Mouse (Mus musculus) CD8-positive naive resting alpha-beta T cell, adult 2 months (primary cell): ENCODE results near the gene Dnaaf1.

Experiments
- DNase-seq, 2 experiments: peaks; one replicate each; pipeline ENCODE4 v3.0.0; 2022; ENCODE audit warnings: low read depth in 2 of 2, low spot score in 2 of 2

Gene Dnaaf1

DNA sequence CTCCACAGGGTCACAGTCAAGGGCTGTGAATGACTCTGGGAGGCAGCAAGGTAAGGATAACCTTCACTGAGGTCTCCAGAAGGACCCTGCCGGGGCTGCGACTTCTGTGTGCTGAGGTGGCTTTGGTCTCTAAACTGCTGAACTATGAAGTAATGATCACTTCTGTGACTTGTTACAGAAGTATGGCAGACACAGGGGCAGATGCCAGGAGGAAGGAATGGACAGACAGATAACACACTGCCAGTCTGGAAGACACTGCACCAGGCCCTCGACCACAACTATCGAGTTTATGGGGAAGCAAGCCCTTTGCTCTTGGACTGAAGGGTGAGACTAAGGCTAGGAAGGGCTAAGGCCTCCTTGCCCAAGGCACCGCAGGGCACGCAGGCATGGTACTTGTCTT lies 3.9 kb upstream of the Dnaaf1 start:
- no peak for DNase-seq

DNA sequence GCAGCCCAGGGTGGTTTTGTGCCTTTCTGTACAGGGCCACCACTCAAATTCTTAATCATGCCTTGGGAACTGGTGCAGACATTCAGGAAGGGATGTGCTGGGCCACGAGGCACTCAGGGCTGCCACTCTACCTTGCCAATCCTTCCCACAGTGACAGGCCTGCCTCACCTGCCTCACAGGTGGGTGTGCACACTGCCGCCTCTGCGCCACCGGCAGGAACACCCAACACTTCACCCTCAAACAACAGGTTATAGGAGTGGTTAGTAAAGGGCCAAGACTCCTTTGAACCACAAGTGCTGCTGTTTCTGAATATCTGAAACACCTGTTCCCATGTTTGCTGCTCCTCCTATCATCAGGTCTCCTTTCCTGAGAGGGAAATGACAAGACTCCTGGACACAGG lies 2.6 kb upstream of the Dnaaf1 start:
- no peak for DNase-seq

DNA sequence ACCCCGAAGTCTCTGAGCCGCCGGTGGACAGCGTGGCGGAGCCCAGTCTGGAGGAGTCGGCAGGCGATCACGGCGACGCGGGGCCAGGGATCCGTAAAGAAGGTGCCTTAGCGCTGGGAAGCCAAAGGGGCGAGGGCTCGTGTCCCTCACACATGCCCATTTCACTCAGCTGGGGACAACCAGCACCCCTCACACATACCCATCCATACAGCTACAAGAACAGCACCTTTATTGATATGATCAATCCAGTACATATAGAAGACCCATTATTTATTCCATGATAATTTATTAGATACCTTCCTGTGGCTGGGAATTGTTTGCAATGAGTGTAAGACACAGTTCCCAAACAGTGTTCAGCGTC lies 311 bp downstream of the Dnaaf1 start:
- no peak for DNase-seq

DNA sequence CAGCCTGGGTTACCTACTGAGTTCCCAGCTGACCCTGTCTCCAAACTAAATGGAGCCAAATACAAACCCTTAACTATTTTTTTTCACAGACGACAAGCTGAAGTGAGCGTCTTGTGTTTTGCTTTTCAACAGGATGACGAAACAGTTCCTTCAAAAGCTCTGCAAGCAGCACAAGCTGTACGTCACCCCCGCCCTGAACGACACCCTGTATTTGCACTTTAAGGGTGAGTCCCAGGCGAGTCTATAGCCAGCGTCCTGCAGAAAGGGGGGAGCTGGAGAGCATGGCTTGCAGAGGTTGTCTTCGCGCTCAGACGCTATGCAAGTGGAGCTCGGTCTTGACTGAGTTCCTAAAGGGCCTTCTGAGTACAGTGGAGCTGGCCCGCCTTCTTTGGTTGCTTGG lies 4.1 kb downstream of the Dnaaf1 start:
- no peak for DNase-seq

DNA sequence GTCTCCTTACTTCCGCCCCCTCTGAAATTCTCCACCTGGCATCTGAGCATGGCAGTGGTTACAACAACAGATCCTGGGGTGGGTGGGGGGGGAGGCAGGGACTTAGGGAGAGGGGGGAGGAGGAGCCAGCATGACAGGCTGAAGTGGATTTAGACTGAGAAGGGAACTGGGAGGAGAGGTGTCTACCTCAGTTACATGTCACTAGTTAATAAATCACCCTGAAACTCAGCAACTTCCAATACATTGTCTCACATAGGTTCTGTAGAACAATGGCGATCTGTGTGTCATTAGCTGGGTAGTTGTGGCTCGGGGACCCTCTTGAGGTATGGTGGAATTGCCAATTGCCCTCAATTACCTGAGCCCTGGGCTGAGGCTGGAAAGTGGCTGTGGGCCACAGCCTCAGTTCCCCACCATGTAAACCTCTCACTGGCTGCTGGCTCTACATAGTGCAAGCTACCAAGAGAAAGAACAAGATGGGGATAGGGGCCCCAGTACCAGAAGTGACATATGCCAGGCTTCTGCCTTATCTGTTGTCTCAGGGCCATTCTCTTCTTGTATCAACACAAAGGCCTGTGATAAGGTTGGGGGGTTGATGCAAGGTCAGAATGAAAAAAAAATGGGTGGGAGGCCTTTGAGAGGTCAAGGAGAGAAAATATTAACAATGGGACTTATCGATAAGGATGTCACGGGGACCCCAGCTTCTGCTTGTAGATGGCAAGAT lies 5.6 kb downstream of the Dnaaf1 start:
- DNase-seq: no peak

DNA sequence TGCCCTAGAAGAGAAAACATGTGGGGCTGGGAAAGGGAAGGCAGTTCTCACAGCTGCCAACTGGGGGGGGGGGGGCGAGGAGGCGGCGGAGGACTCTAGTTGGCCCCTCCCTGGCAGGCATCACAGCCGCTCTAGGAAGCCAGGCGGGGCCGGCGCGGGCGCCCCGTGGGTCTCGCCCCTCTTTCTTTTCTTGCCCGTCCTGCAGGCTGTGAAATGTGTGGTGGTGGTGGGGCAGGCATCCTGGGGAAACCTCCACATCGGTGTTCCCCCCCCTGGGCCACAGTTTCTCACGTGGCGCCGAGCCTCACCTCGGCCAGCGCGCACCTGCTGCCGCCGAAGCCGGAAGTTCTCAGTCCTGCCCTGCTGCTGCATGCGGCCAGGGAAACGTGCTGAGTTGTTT lies 10.9 kb downstream of the Dnaaf1 start:
- no peak for DNase-seq

DNA sequence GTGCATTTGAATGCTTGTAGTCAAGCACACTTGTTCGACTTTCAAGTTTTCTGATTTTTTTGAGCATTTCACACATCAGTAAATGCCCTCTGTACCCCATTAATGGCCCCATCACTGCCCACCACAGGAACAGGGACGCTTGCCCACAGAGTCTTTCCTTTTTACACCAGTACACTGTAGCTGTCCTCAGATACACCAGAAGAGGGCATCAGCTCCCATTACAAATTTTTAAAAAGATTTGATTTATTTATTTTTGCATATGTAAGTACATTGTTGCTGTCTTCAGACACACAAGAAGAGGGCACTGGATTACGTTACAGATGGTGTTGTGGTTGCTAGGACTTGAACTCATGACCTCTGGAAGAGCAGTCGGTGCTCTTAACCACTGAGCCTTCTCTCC lies 13.3 kb downstream of the Dnaaf1 start:
- DNase-seq: no peak

DNA sequence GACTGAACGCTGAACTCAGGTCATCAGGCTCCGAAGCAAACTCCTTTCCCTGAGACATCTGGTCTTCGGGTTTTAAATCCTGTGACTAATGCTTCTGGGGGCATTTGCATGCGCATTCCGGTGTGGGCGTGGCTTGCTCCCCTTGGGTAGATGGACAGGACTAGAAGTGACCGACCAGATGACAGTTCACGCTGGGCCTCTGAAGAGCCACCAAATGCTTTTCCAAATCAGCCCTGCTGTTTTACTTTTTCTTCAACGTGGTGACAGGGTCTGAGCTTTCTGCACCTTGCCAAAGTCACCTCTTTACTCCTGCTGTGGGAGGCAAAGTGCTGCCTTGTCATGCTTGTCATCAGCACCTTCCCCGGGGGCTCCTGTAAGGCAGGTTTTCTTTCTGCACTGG lies 13.8 kb downstream of the Dnaaf1 start:
- no peak for DNase-seq

DNA sequence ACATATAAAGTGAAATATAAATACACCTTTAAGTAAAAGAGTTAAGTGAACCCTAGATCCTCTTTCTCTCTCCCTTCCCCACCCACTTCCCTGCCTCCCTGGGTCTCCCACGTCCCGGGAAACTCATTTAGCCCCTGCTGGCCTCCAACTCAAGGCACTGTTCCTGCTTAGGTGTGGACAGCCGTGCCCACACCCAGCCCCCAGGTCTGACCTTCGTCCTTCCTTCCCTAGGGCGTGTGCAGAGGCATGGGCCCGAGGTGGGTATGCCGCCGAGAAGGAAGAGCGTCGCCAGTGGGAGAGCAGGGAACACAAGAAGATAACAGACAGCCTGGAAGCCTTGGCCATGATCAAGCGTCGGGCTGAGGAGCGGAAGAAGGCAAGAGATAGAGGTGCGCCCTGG lies 15.3 kb downstream of the Dnaaf1 start:
- no peak for DNase-seq

DNA sequence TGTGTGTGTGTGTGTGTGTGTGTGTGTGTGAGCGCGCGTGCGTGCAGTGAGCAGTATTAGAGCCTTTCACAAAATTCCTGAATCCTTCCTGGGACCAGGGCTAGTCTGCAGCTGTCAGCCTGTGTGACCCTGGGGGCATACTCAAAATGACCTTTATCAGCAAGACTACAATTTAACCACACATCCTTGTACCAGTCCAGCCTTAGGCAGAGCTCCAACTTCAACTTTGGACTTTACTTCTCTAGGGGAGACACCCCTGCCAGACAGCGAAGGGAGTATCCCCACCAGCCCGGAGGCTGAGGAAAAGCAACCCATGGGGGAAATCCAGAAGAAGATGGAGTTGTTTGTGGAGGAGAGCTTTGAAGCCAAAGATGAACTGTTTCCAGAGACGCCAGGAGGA lies 16.4 kb downstream of the Dnaaf1 start:
- DNase-seq: no peak

DNA sequence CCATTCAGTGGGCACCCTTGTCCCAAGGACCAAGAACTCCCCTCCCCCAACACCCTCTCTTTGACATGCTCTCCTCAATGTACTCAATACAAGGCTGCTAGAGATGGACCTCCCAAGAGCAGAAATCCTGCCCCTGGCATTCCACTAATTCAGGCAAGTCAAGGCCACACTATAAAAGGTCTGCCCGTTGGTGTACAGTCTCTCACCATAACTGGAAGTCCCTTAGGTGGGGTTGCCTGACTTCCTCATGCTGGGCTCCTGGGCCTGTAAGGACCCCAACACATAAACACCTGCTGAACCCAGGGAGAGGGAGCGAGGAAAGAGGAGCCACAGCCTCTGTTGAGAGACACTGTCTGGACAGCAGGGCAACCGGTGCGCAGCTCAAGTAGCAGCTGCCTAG lies 28.7 kb downstream of the Dnaaf1 start:
- no peak for DNase-seq

DNA sequence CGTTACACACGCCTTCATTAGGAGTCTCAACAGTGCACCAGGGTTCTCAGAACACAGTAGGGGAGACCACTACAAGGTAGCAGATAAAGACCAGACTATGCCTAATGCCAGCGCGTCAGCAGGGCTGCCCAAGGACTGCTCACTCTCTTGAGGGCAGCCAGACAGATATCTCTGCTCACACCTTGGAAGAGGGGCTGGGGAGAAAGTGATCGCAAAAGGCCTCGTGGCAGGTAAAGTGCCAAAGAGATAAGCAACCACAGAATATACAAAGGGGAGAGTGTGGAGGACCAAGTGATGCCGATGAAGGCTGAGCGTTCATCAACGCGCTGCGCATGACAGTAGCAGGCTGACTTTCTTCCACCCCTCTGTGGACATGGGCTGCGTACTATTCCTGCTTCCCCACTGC lies 29.4 kb downstream of the Dnaaf1 start:
- DNase-seq: no peak

DNA sequence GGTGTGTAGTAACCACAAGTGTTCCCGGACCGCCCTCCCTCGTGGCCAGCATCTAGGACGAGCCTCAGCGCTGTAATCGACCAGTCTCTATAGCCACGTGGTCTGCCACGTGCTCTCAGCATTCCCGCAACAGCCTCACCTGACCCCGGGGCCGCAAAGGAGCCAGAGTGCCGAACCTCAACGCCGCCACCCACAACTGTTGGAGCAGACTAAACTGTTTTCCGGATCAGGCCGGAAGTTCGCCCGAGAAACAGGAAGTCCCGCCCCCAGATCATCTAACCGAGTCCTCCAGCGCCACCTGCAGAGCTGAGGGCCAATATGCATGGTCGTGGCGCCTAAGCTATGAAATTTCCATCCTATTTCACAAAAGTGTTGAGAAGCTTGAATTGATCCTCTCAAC lies 30.0 kb downstream of the Dnaaf1 start, which contains the start of gene Taf1c:
Gene Taf1c, minus strand, starts transcription at position 227 of the 400 bp plus-strand sequence.
- DNase-seq: peak; percentile 93 to 96

DNA sequence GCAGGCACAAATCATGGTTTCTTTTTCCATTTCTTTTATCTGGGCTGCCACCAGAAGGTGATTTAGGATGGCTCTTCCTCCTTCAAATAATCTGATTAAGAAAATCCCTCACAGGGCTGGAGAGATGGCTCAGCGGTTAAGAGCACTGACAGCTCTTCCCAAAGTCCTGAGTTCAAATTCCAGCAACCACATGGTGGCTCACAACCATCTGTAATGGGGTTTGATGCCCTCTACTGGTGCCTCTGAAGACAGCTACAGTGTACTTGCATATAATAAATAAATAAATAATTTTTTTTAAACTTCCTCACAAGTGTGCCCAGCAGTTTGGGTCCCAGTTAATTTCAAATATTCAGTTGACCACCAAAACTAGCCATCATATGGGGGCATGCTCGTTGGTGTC lies 31.2 kb downstream of the Dnaaf1 start:
- no peak for DNase-seq

DNA sequence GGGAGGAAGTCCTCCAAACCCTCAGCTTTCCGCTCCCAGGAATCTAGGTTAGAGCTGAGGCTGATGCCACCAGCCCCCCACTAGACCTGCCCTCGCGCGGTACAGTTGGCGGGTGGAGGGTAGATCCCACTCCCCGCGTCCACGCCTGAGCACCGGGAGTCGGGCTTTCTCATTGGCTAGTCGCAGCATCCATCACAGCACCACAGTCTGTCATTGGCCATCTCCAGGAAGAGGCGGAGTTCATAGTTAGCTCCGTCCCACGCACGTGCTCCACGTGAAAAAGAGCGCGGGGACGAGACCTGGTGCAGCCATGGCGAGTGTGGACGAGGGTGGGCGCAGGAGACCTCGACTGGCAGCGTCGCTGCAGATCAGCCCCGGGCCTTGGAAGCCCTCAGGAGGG lies 37.4 kb downstream of the Dnaaf1 start, which contains the start of gene Adad2:
Gene Adad2, plus strand, starts transcription at position 277 of the 400 bp plus-strand sequence.
- no peak for DNase-seq

DNA sequence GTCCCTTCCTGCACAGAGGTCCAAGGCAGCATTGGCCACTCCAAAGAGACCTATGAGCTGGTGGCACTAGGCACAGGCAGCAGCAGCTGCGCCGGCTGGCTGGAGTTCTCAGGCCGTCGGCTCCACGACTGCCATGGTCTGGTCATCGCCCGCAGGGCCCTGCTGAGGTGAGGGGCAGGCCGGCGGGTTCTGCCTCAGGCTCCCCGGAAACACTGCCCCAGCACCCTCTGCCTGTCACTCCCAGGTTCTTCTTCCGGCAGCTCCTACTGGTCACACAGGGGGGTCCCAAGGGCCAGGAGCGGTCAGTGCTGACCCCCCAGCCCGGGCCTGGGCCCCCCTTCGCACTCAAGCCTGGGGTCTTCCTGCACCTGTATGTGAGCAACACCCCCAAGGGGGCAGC lies 40.1 kb downstream of the Dnaaf1 start:
- no peak for DNase-seq

DNA sequence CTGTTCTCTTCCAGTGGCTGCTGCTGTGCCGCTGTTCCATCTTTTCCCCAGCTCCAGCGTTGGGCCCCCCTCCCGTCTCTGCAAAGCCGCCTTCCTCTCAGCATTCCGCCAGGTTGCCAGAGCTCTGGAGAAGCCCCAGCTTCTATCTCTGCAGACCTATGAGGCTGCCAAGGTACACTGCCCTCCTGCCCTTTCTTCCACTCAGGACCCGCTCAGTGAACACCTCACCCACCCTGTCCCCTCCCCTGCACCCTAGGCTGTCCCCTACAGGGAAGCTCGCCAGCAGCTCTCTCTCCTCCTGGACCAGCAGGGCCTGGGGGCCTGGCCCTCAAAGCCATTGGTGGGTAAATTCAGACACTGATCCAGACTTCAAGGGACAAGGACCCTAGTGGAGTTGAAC lies 41.3 kb downstream of the Dnaaf1 start:
- no peak for DNase-seq

DNA sequence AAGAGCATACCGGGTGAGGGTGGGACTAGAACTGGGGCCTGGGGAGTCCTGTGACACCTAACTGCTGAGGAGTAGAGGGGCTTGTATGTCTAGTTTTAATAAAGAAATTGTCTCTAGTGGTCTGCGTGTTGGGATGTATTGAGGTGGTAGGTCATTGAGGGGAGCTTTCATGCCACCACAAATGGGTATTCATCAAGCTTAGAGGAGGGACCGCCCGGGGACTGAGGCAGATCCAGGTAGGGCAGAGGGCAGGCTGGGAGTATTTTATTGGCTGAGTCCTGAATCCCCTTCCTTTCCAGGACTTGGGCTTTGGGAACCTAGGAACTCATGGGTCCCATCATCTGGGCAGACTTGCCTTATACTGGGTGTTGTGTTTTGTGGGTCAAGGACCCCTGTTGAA lies 41.8 kb downstream of the Dnaaf1 start:
- no peak for DNase-seq

DNA sequence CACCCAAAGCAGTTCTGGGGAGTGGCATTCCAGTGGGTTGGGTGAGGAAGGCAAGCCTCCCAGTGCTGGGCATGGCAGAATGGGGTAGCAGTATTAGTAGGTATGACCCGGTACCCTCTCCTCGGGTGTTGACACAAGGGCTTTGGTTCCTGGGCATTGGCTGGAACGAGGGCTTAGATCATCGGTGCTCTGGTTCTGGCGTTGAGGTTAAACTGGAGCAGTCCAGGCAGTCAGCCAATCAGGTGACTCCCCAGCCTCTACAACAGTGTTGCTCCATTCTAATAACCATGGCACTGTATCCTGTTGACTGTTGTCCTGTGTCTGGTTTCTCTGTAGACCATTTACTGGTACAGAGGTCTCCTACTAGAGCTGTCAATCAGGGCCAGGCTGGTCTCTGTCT lies 42.6 kb downstream of the Dnaaf1 start:
- no peak for DNase-seq

DNA sequence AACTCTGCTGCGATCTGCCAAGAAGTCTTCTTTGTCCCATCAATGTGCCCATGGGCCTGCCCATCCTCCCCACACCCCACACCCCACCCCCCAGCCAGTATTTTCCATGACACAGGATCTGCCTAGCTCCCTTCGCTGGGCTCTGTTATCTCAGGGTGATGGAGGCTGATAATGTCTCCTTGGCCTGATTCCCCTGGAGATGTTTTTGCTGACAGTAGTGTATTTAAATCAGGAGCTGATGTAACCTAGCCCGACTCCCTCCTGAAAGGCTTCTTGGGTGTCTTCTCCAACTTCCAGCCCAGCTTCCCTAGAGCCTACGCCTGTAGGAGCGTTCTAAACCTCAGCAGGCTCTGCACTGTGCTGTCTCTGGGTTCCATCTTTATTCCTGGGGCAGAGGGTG lies 43.9 kb downstream of the Dnaaf1 start:
- no peak for DNase-seq

DNA sequence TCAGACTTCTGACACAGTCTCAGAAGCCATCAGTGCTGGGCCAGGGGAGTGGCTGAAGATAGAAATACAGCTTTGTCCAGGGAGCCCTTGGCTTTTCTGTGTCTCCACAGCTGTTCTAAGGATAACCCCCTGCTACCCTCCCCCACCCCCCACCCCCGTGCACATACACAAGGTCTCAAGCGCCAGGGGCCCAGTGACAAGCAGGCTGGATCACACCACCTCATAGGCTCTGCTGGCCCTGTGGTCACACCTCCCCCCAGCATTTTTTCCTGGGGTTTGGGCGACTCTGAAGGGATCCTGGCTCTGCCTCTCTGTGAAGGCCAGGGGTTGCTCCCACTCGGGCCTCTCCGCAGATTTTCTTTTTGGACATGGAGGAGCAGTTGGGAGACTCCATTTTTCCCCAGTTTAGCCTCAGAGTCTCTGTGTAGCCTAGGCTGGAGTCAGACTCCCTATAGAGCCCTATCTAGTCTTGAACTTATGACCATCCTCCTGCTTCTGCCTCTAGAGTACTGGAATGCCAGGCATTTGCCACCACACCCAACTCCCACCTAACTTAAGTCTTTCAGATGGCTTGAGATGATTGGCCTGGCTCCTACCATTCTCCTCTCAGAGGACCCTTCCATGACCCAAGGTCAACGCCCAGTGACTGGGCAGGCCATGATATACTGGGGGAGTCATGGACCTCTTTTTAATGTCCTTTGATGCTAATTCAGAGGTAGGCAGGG lies 45.2 kb downstream of the Dnaaf1 start:
- no peak for DNase-seq

DNA sequence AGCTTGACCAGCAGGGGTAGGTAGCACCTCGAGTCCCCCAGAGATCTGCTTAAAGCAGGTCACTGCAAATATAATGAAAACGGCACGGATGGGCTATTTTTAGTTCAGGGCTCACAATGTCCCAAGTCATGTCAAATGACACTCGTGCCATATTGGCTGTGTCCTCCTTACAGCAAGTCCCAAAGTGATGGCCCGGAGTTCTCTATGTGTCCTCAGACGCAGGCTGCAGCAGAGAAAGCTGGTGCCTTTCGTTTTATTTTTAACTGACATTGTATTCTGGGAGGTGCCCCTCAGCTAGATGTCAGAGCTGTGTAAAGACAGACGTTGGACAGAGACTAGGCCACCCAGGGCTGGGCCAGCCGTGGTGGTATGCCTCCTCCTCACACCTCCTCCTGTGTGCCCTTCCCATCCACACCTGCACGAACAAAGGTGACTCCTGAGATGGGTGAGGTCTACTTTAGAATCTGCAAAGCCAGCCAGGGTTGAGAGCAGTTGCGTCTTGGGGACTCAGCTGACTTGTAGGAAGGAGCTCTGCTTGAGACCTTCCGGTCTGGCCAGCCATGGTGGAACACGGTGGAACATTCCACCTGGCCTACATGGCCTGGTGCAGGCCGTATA lies 45.9 kb downstream of the Dnaaf1 start:
- DNase-seq: no peak
